Mouse (Mus musculus): ENCODE results near the gene Pecr. TPM values are rescaled to one million over a fixed set of nuclear protein-coding genes. Genes with fewer than 3 reads are reported as not detected.

Gene Pecr
- 3.6 TPM in 2 replicates for polyA plus RNA-seq (2012; rRNA removed)

GRCm38 (mm10) chr1:72283992-72284485 lies at the start of gene Pecr, which contains the start of gene Tmem169:
TSS of gene Pecr (minus strand) at chr1:72284314.
TSS of gene Tmem169 (plus strand) at chr1:72284369.
- 1% methylated on average over 30 of the region's 30 CpGs for WGBS
- Histone ChIP-seq H3K27me3 (ENCODE audit: control insufficient read depth, insufficient read depth, low read length) (no peaks in the 10 kb centered on the region), H3K4me1 (replicated peaks; ENCODE audit: control insufficient read depth, insufficient read depth, low read length) (peaks cover 3% of the 10 kb centered on the region), H3K36me3 (ENCODE audit: control insufficient read depth, insufficient read depth, low read length) (no peaks in the 10 kb centered on the region), H3K27ac (ENCODE audit: control insufficient read depth, insufficient read depth, low read length) (no peak within 1 kb of the TSS), H3K4me3 (ENCODE audit: control insufficient read depth, insufficient read depth, low read length) (peak within 1 kb of the TSS; percentile 61)
- DNase-seq: peak; percentile 83
- no peak for TF ChIP-seq CTCF (IDR thresholded peaks at IDR 0.05; ENCODE audit: borderline replicate concordance, control insufficient read depth, extremely low read depth, insufficient read depth, low read length, poor library complexity)
- TF ChIP-seq POLR2A (IDR thresholded peaks at IDR 0.05; ENCODE audit: control insufficient read depth, extremely low read depth, insufficient read depth, low read length, poor library complexity): no peak

- WGBS: 97% methylated on average over 11 of the region's 11 CpGs
- Histone ChIP-seq H3K27ac (ENCODE audit: control insufficient read depth, insufficient read depth, low read length) (no peak overlapping the region), H3K27me3 (ENCODE audit: control insufficient read depth, insufficient read depth, low read length) (no peaks in the 10 kb centered on the region), H3K4me3 (ENCODE audit: control insufficient read depth, insufficient read depth, low read length) (no peak overlapping the region), H3K4me1 (replicated peaks; ENCODE audit: control insufficient read depth, insufficient read depth, low read length) (no peaks in the 10 kb centered on the region), H3K36me3 (ENCODE audit: control insufficient read depth, insufficient read depth, low read length) (peaks cover 3% of the 10 kb centered on the region; the same call in 1 of the 2 replicates)
- TF ChIP-seq POLR2A (IDR thresholded peaks at IDR 0.05; ENCODE audit: control insufficient read depth, extremely low read depth, insufficient read depth, low read length, poor library complexity) (no peak), CTCF (IDR thresholded peaks at IDR 0.05; ENCODE audit: borderline replicate concordance, control insufficient read depth, extremely low read depth, insufficient read depth, low read length, poor library complexity) (no peak)
- DNase-seq: no peak
These were observed 42.2 kb upstream of the Pecr start for GRCm38 (mm10) chr1:72326162-72326821.

- Histone ChIP-seq H3K36me3 (ENCODE audit: control insufficient read depth, insufficient read depth, low read length) (peaks cover 18% of the 10 kb centered on the region), H3K27me3 (ENCODE audit: control insufficient read depth, insufficient read depth, low read length) (no peaks in the 10 kb centered on the region), H3K4me3 (ENCODE audit: control insufficient read depth, insufficient read depth, low read length) (no peak overlapping the region), H3K27ac (ENCODE audit: control insufficient read depth, insufficient read depth, low read length) (no peak overlapping the region), H3K4me1 (replicated peaks; ENCODE audit: control insufficient read depth, insufficient read depth, low read length) (no peaks in the 10 kb centered on the region)
- DNase-seq: no peak
- WGBS: 96% methylated on average over 4 of the region's 4 CpGs
- TF ChIP-seq POLR2A (IDR thresholded peaks at IDR 0.05; ENCODE audit: control insufficient read depth, extremely low read depth, insufficient read depth, low read length, poor library complexity) (no peak), CTCF (IDR thresholded peaks at IDR 0.05; ENCODE audit: borderline replicate concordance, control insufficient read depth, extremely low read depth, insufficient read depth, low read length, poor library complexity) (no peak)
These were observed 39.1 kb upstream of the Pecr start for GRCm38 (mm10) chr1:72323248-72323647.

GRCm38 (mm10) chr1:72320759-72321158 lies 36.6 kb upstream of the Pecr start:
- no peaks in the 10 kb centered on the region for H3K4me1 ChIP-seq (replicated peaks; ENCODE audit: control insufficient read depth, insufficient read depth, low read length)
- no peak overlapping the region for H3K27ac ChIP-seq (ENCODE audit: control insufficient read depth, insufficient read depth, low read length)
- 68% methylated on average over 5 of the region's 5 CpGs for WGBS
- peaks cover 18% of the 10 kb centered on the region for H3K36me3 ChIP-seq (ENCODE audit: control insufficient read depth, insufficient read depth, low read length)
- no peaks in the 10 kb centered on the region for H3K27me3 ChIP-seq (ENCODE audit: control insufficient read depth, insufficient read depth, low read length)
- no peak for DNase-seq
- no peak overlapping the region for H3K4me3 ChIP-seq (ENCODE audit: control insufficient read depth, insufficient read depth, low read length)
- TF ChIP-seq POLR2A (IDR thresholded peaks at IDR 0.05; ENCODE audit: control insufficient read depth, extremely low read depth, insufficient read depth, low read length, poor library complexity) (no peak), CTCF (IDR thresholded peaks at IDR 0.05; ENCODE audit: borderline replicate concordance, control insufficient read depth, extremely low read depth, insufficient read depth, low read length, poor library complexity) (no peak)

GRCm38 (mm10) chr1:72316901-72317300 lies 32.8 kb upstream of the Pecr start:
- 95% methylated on average over 7 of the region's 7 CpGs for WGBS
- Histone ChIP-seq H3K27me3 (ENCODE audit: control insufficient read depth, insufficient read depth, low read length) (no peaks in the 10 kb centered on the region), H3K4me1 (replicated peaks; ENCODE audit: control insufficient read depth, insufficient read depth, low read length) (no peaks in the 10 kb centered on the region), H3K36me3 (ENCODE audit: control insufficient read depth, insufficient read depth, low read length) (peaks cover 20% of the 10 kb centered on the region), H3K27ac (ENCODE audit: control insufficient read depth, insufficient read depth, low read length) (no peak overlapping the region), H3K4me3 (ENCODE audit: control insufficient read depth, insufficient read depth, low read length) (no peak overlapping the region)
- TF ChIP-seq POLR2A (IDR thresholded peaks at IDR 0.05; ENCODE audit: control insufficient read depth, extremely low read depth, insufficient read depth, low read length, poor library complexity): no peak
- TF ChIP-seq CTCF (IDR thresholded peaks at IDR 0.05; ENCODE audit: borderline replicate concordance, control insufficient read depth, extremely low read depth, insufficient read depth, low read length, poor library complexity): no peak
- DNase-seq: no peak

- Histone ChIP-seq H3K27me3 (ENCODE audit: control insufficient read depth, insufficient read depth, low read length) (no peaks in the 10 kb centered on the region), H3K27ac (ENCODE audit: control insufficient read depth, insufficient read depth, low read length) (no peak overlapping the region), H3K36me3 (ENCODE audit: control insufficient read depth, insufficient read depth, low read length) (peaks cover 20% of the 10 kb centered on the region), H3K4me3 (ENCODE audit: control insufficient read depth, insufficient read depth, low read length) (no peak overlapping the region), H3K4me1 (replicated peaks; ENCODE audit: control insufficient read depth, insufficient read depth, low read length) (no peaks in the 10 kb centered on the region)
- DNase-seq: no peak
- 94% methylated on average over 8 of the region's 8 CpGs for WGBS
- TF ChIP-seq CTCF (IDR thresholded peaks at IDR 0.05; ENCODE audit: borderline replicate concordance, control insufficient read depth, extremely low read depth, insufficient read depth, low read length, poor library complexity): no peak
- TF ChIP-seq POLR2A (IDR thresholded peaks at IDR 0.05; ENCODE audit: control insufficient read depth, extremely low read depth, insufficient read depth, low read length, poor library complexity): no peak
These were observed 32.3 kb upstream of the Pecr start for GRCm38 (mm10) chr1:72316409-72316808.
